Mouse (Mus musculus) spleen, adult 2 months (tissue): ENCODE data around the gene Rc3h2.

Experiments
- CTCF ChIP-seq: fragments of 200-500 bp; IDR thresholded peaks from 2 replicates; pipeline ENCODE4 v1.5.1; 2011; ENCODE audit warnings: mild to moderate bottlenecking, inconsistent platforms; ENCODE audit not compliant: insufficient read depth, insufficient read length, insufficient replicate concordance; ENCODE audit errors: extremely low read depth
- POLR2A ChIP-seq: fragments of 200-500 bp; IDR thresholded peaks from 2 replicates; pipeline ENCODE4 v1.6.1; 2011; ENCODE audit warnings: low read depth, low read length, inconsistent platforms

DNA sequence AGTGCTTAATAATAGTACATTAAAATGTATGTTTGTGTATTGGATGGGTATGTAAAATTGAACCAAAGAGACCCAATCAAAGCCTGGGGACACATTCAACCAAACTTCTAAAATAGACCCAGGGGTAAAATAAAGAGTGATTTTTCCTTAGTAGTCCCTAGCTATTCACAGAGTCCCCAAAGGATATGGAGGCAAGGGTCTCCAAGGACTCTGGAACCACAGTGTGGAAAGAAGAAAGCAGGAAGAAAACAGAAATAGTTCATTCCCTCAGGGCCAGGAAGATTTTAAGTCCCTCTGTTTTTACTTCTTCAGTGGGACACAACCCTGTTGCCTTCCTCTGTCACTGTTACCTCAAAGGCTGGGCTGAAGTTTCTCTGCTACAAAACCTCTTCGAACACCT is 96.5 kb downstream of the Rc3h2 start, which contains the start of gene Olfr368:
- TF ChIP-seq POLR2A (no peak), CTCF (no peak)
